Mouse (Mus musculus): Measurements from ENCODE around the gene Mb.

- TF ChIP-seq POLR2A (IDR thresholded peaks at IDR 0.05; ENCODE audit: insufficient read length, low read depth), result peak; percentile 52
- TF ChIP-seq MAX (IDR thresholded peaks at IDR 0.05; ENCODE audit: low read depth), result no peak
Measured at GRCm38 (mm10) chr15:77079256-77079822, 28.9 kb upstream of the Mb start.
